24 mouse cellular contexts compared by ENCODE assay signal in genomic region chr15:85786711-85787110, GRCm38 (mm10). TPM values are rescaled to one million over a fixed set of nuclear protein-coding genes. Genes with fewer than 3 reads are reported as not detected.
DNase-seq lines count a peak whose midpoint lies in the region; ATAC-seq lines count a peak whose summit lies in the region.
"Had no signal": no experiment of that assay in that cellular context is flagged by ENCODE, and none has a peak within 500 bp of the region (broad histone marks: within the 10 kb centered on the region; RNA-seq: fewer than 3 reads in every experiment).

No protein-coding gene starts in this region.

- no peak overlapping the region for H3K4me2 ChIP-seq in heart, embryonic 16.5 days (ENCODE audit: low read depth, low read length)
- no peak overlapping the region for H3K4me2 ChIP-seq in midbrain, embryonic 14.5 days (ENCODE audit: low read length)
- no peak overlapping the region for H3K4me2 ChIP-seq in liver, embryonic 16.5 days (ENCODE audit: low read depth, low read length)
- H3K4me2 ChIP-seq: heart, embryonic 13.5 days; hindbrain, embryonic 13.5 days; limb, embryonic 15.5 days; midbrain, embryonic 13.5 days had no signal

- no peak overlapping the region for H3K27ac ChIP-seq in heart, embryonic 16.5 days (ENCODE audit: low read length)
- no peak overlapping the region for H3K27ac ChIP-seq in midbrain, embryonic 14.5 days (replicated peaks; ENCODE audit: low read depth, low read length)
- no peak overlapping the region for H3K27ac ChIP-seq in midbrain, embryonic 10.5 days (replicated peaks)
- peak overlapping the region; percentile 76 for H3K27ac ChIP-seq in liver, embryonic 16.5 days (ENCODE audit: low read length)
- H3K27ac ChIP-seq: forebrain, embryonic 10.5 days; heart, embryonic 13.5 days; hindbrain, embryonic 13.5 days; limb, embryonic 15.5 days; midbrain, embryonic 13.5 days had no signal

- no peak overlapping the region for H3K9ac ChIP-seq in heart, embryonic 16.5 days (ENCODE audit: low read length)
- no peak overlapping the region for H3K9ac ChIP-seq in midbrain, embryonic 14.5 days (replicated peaks; ENCODE audit: low read length)
- no peak overlapping the region for H3K9ac ChIP-seq in liver, embryonic 16.5 days (ENCODE audit: low read depth, low read length)
- H3K9ac ChIP-seq: forebrain, postnatal 0 days; heart, embryonic 13.5 days; hindbrain, embryonic 13.5 days; limb, embryonic 15.5 days; midbrain, embryonic 13.5 days had no signal

- 42% methylated on average over 5 of the region's 5 CpGs for WGBS in heart, embryonic 16.5 days
- 78% methylated on average over 5 of the region's 5 CpGs for WGBS in midbrain, embryonic 14.5 days
- WGBS in midbrain, embryonic 10.5 days: 83% methylated on average over 5 of the region's 5 CpGs
- WGBS in liver, embryonic 16.5 days (ENCODE audit: insufficient replicate concordance): 34% methylated on average over 5 of the region's 5 CpGs

- H3K4me3 ChIP-seq in heart, embryonic 16.5 days (ENCODE audit: low read length): no peak overlapping the region
- no peak overlapping the region for H3K4me3 ChIP-seq in midbrain, embryonic 14.5 days (replicated peaks; ENCODE audit: low read depth, low read length)
- H3K4me3 ChIP-seq in midbrain, embryonic 10.5 days: no peak overlapping the region
- no peak overlapping the region for H3K4me3 ChIP-seq in liver, embryonic 16.5 days (ENCODE audit: low read depth, low read length)
- H3K4me3 ChIP-seq: forebrain, embryonic 10.5 days; heart, embryonic 13.5 days; hindbrain, embryonic 13.5 days; limb, embryonic 15.5 days; midbrain, embryonic 13.5 days had no signal

- ATAC-seq in heart, embryonic 16.5 days (replicated peaks; ENCODE audit: extremely low read depth, insufficient read depth, low FRiP score): peak; percentile 65; the same call in 1 of the 2 replicates
- ATAC-seq in midbrain, embryonic 14.5 days (ENCODE audit: low FRiP score, low TSS enrichment): no peak
- no peak for ATAC-seq in liver, embryonic 16.5 days (ENCODE audit: low read depth)
- ATAC-seq: forebrain, postnatal 0 days; lung, postnatal 0 days; midbrain, embryonic 13.5 days; Patski had no signal

- DNase-seq in heart, adult 9 months (ENCODE audit: low spot score in 2 of 2): no peak
- DNase-seq in midbrain, embryonic 14.5 days: peak; percentile 3
- DNase-seq in midbrain, embryonic 10.5 days (ENCODE audit: low spot score): no peak
- no peak for DNase-seq in kidney, adult 18-20 months
- no peak for DNase-seq in spleen, postnatal 10 days (ENCODE audit: low spot score in 2 of 2)
- DNase-seq: adrenal gland, postnatal 36 days; B cell, adult 2 months; cerebellum, adult 11-12 months; cerebellum, postnatal 14 days; forebrain, postnatal 0 days; kidney, adult 9 months; kidney, postnatal 14 days; left cerebral cortex, postnatal 4 days; thymus, postnatal 14 days had no signal

- H3K36me3 ChIP-seq in heart, embryonic 16.5 days (ENCODE audit: control insufficient read depth, insufficient read depth): peaks cover 7% of the 10 kb centered on the region
- no peaks in the 10 kb centered on the region for H3K36me3 ChIP-seq in midbrain, embryonic 14.5 days (ENCODE audit: control insufficient read depth, insufficient read depth, low read length)
- H3K36me3 ChIP-seq in midbrain, embryonic 10.5 days: no peaks in the 10 kb centered on the region
- H3K36me3 ChIP-seq in liver, embryonic 16.5 days (ENCODE audit: control insufficient read depth, insufficient read depth): no peaks in the 10 kb centered on the region
- H3K36me3 ChIP-seq: forebrain, embryonic 10.5 days; G1E; hindbrain, embryonic 13.5 days; limb, embryonic 15.5 days; midbrain, embryonic 13.5 days had no signal

- H3K4me1 ChIP-seq in heart, embryonic 16.5 days (ENCODE audit: control insufficient read depth, insufficient read depth, low read length): peaks cover 10% of the 10 kb centered on the region
- H3K4me1 ChIP-seq in midbrain, embryonic 14.5 days (ENCODE audit: control insufficient read depth, insufficient read depth, low read length): no peaks in the 10 kb centered on the region
- H3K4me1 ChIP-seq in midbrain, embryonic 10.5 days: no peaks in the 10 kb centered on the region
- no peaks in the 10 kb centered on the region for H3K4me1 ChIP-seq in liver, embryonic 16.5 days (ENCODE audit: control insufficient read depth, low read depth, low read length)
- H3K4me1 ChIP-seq: forebrain, embryonic 10.5 days; hindbrain, embryonic 13.5 days; limb, embryonic 15.5 days; midbrain, embryonic 13.5 days had no signal

- peaks cover 3% of the 10 kb centered on the region; the same call in 1 of the 2 replicates for H3K9me3 ChIP-seq in heart, embryonic 16.5 days (replicated peaks; ENCODE audit: control insufficient read depth, low read length)
- H3K9me3 ChIP-seq in midbrain, embryonic 14.5 days (ENCODE audit: control insufficient read depth, low read length): no peaks in the 10 kb centered on the region
- 0 out of 2 replicates have a peak, but pooled peaks cover 2% of the 10 kb centered on the region for H3K9me3 ChIP-seq in midbrain, embryonic 10.5 days (replicated peaks)
- no peaks in the 10 kb centered on the region for H3K9me3 ChIP-seq in liver, embryonic 16.5 days (replicated peaks; ENCODE audit: control insufficient read depth, low read length)
- H3K9me3 ChIP-seq: forebrain, embryonic 10.5 days; G1E; heart, embryonic 13.5 days; hindbrain, embryonic 13.5 days; limb, embryonic 15.5 days; midbrain, embryonic 13.5 days had no signal

- H3K27me3 ChIP-seq in heart, embryonic 16.5 days (ENCODE audit: control insufficient read depth, insufficient read depth, low read length): no peaks in the 10 kb centered on the region
- no peaks in the 10 kb centered on the region for H3K27me3 ChIP-seq in midbrain, embryonic 14.5 days (ENCODE audit: control insufficient read depth, insufficient read depth, low read length)
- no peaks in the 10 kb centered on the region for H3K27me3 ChIP-seq in midbrain, embryonic 10.5 days (ENCODE audit: low read depth, poor library complexity, severe bottlenecking)
- H3K27me3 ChIP-seq in liver, embryonic 16.5 days (ENCODE audit: control insufficient read depth, insufficient read depth, low read depth, low read length): no peaks in the 10 kb centered on the region
- H3K27me3 ChIP-seq: heart, embryonic 13.5 days; limb, embryonic 15.5 days; midbrain, embryonic 13.5 days had no signal

RNA-seq across cellular contexts. Expression of gene Cdpf1, which starts 24.8 kb away (rescaled TPM):
- 48.8 and 49.8 TPM in 2 replicates for polyA plus RNA-seq in heart, embryonic 16.5 days (2015; fragmentation: Nextera tagmentation; extraction: Ambion mirVana)
- polyA plus RNA-seq in midbrain, embryonic 14.5 days (2014; fragmentation: Nextera tagmentation; extraction: Ambion mirVana): 17.9 and 19.4 TPM in 2 replicates
- 28.0 and 32.5 TPM in 2 replicates for polyA plus RNA-seq in midbrain, embryonic 10.5 days (2016; fragmentation: Nextera tagmentation; extraction: Ambion mirVana)
- polyA plus RNA-seq in liver, embryonic 16.5 days (2015; fragmentation: Nextera tagmentation; extraction: Ambion mirVana): 17.2 and 18.6 TPM in 2 replicates

RNA-seq across cellular contexts. Expression of gene Pkdrej, which starts 34.8 kb away (rescaled TPM):
- 0.50 and 0.53 TPM in 2 replicates for polyA plus RNA-seq in heart, embryonic 16.5 days (2015; fragmentation: Nextera tagmentation; extraction: Ambion mirVana)
- 0.16 TPM in 1 of 2 replicates, not detected in the other for polyA plus RNA-seq in midbrain, embryonic 14.5 days (2014; fragmentation: Nextera tagmentation; extraction: Ambion mirVana)
- polyA plus RNA-seq in midbrain, embryonic 10.5 days (2016; fragmentation: Nextera tagmentation; extraction: Ambion mirVana): 0.06 TPM in 1 of 2 replicates, not detected in the other
- 0.09 TPM in 2 replicates for polyA plus RNA-seq in liver, embryonic 16.5 days (2015; fragmentation: Nextera tagmentation; extraction: Ambion mirVana)
- polyA plus RNA-seq: G1E had no signal

RNA-seq across cellular contexts. Expression of gene Ttc38, which starts 45.4 kb away (rescaled TPM):
- polyA plus RNA-seq in heart, embryonic 16.5 days (2015; fragmentation: Nextera tagmentation; extraction: Ambion mirVana): 4.9 and 6.2 TPM in 2 replicates
- 2.8 and 2.9 TPM in 2 replicates for polyA plus RNA-seq in midbrain, embryonic 14.5 days (2014; fragmentation: Nextera tagmentation; extraction: Ambion mirVana)
- polyA plus RNA-seq in midbrain, embryonic 10.5 days (2016; fragmentation: Nextera tagmentation; extraction: Ambion mirVana): 2.2 and 2.3 TPM in 2 replicates
- polyA plus RNA-seq in liver, embryonic 16.5 days (2015; fragmentation: Nextera tagmentation; extraction: Ambion mirVana): 8.9 and 10.7 TPM in 2 replicates

RNA-seq across cellular contexts. Expression of gene Ppara, which starts 51.9 kb away (rescaled TPM):
- 20.3 and 21.5 TPM in 2 replicates for polyA plus RNA-seq in heart, embryonic 16.5 days (2015; fragmentation: Nextera tagmentation; extraction: Ambion mirVana)
- polyA plus RNA-seq in midbrain, embryonic 14.5 days (2014; fragmentation: Nextera tagmentation; extraction: Ambion mirVana): 0.89 and 1.2 TPM in 2 replicates
- 0.51 and 0.78 TPM in 2 replicates for polyA plus RNA-seq in midbrain, embryonic 10.5 days (2016; fragmentation: Nextera tagmentation; extraction: Ambion mirVana)
- polyA plus RNA-seq in liver, embryonic 16.5 days (2015; fragmentation: Nextera tagmentation; extraction: Ambion mirVana): 41.8 and 51.3 TPM in 2 replicates
- polyA plus RNA-seq: G1E had no signal
